Mouse (Mus musculus) layer of hippocampus, adult 9-11 months (tissue): ENCODE measurements at regions not wholly inside any gene's neighbourhood (a gene's known extent, or its start where the extent isn't known, plus 50 kb on each side); places are given as distances from the start of the nearest gene placed in this dataset.
"Not testable (repeated sequence)": the region's sequence is repeated elsewhere in the genome, so short reads cannot be mapped to it uniquely, and the experiment has no call there.

Source experiments
- DNase-seq: peaks from one replicate; pipeline ENCODE4 v3.0.0; 2022

DNA sequence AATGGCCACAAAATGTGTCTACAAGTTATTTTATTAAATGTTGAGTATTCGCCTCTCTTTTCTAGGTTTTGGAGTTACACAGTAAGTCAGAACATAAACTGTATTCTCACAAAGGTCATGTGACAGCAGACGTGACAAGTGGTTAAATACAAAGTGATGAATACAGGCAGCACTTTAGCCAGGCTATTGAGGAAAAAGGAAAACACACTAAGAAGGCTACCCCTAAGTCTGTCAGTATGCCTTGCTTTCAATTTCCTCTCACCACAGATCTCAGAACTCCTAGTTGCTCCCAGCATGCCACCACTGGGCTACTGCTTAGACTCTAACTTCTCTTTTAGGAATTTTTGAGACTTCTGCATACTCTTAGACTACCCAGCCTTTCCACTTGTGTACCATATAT, 297.9 kb upstream of the Pex5l start:
- no peak for DNase-seq

DNA sequence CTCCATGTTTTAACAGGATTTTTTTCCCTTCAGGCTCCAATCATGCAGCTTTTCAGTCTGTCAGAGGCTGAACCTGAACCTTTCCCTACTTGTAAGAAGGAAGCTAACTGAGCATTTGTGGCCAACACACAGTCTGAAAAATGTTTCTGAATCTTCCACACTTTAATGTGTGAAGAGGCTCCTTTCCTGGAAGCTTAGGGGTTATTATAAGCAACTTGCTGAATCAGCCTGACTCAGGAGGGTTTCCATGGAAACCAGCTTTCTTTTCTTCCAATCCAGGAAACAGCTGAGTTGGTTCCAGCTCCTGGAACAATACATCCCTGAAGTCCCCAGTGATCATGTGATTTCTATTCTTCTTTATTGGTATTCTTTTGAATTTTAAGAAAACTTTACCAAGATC, 297.5 kb upstream of the Pex5l start:
- DNase-seq, result peak; percentile 57

DNA sequence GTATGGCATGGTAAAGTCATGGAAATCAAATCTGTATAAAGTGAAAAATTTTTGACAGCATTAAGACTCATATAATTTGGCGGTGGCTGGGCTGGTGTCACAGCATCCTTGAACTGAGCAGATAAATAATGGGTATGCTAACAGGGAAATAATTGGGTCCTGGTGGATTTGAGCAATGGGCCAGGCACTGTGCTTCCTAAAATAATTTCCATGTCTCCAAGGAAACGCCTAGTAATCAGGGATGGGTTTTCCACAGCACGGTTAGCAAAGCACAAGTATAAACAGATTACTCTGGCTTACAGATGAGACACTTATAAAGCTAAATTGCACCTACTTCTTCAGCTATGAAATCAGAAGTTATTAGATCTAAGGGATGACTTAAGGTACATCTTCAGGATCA, 273.9 kb upstream of the Pex5l start:
- no peak for DNase-seq

DNA sequence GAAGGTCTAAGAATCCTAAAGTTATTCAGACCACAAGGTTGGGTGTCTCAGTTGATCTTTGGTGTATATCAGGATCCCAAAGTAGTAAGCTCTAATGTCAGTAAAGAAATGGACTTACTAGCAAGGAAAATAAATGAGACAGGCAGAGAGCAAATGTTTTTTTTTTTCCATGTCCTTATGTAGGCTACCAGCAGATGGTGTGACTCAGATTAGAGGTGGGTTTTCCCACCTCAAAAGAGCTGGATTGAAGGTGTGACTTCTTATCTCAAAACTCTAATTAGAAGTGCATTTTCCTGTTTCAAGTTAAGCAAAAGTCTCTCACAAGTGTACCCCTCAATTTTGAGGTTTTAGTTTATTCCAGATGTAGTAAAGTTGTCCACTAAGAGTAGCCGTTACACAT, 273.3 kb upstream of the Pex5l start:
- DNase-seq, result no peak

DNA sequence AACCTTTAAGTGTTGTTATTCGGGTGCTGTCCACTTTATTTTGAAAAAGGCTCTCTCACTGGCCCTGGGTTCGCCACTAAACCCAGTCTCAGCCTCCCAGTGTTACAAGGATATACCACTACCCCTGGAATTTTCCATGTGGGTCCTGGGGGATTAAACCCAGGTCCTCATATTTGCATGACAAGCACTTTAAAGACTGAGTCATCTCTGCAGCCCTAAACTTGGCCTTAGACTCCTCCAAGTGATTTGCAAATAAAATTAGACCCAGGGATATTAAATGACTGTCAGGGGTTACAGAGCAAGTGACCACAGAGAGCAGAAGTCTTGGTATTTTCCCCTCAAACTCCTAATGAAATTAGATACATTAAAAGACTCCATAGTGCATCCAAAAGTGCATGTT, 258.9 kb upstream of the Pex5l start:
- no peak for DNase-seq

DNA sequence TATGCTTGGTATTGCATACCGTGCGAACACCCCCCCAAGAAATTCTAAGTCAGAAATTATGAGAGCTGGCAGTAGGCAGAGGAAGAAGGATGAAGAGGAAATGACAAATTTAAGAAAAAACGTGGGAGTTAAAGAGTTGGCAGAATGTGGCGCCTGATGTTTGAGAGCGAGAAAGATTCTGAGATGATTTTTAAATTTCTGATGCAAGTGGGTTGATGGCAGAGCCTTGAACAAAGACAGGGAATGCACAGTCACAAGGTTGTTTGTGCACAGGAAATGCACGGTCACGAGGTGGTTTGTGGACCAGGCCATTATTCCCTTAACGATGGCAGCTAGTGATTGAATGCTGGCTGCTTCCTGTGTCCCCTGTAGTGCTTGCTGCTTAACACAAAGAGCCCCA, 256.3 kb upstream of the Pex5l start:
- DNase-seq, result peak; percentile 55

DNA sequence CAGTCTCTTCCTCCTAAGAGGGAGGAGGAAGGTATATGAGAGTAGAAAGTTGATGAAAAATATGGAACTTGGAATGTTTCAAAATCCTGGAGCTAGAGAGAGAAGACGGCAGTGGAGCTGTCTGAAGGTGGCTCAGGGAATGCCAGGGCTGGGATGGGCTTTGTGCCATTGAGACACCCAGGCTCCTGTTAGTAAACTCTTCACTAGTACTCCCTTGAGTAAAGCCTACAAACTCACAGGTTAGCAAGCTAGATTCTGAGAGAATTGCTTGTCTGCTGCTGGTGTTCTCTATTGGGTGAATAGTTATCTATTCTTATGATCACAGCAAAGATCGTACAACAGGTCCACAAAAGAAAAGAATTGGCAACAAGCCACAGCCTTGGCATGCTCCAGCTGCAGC, 255.3 kb upstream of the Pex5l start:
- no peak for DNase-seq

DNA sequence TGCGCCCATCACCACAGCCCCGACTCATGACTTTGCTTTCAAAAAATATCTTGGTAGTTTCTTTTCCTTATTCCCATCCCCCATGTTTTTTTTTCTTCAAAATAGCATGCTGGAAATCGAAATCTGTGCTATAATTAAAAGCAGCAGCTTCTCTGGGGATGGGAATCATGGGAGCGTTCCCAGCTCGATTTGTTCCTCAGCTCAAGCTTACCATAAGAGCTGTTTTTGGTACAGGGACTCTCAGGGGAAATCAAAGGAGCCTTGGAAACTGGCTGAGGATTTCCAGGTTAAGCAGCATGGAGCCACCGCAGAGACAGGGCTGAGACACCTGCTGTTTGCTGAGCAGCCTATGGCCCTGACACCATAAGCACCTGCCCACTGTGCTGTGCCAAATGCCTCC, 254.2 kb upstream of the Pex5l start:
- peak; percentile 39 for DNase-seq

DNA sequence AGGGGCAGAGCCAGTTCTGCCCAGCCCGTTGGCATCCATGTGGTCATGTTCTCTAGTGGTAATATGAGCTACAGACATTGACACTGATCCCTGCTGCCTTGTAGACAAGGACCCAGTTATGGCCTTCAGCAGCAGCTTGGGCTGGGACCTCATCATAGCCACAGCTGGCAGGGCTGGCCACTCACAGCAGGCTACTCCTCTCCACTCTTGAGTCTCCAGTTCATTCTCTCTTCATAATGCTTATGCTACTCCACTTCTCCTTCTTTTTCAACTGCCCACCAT, 249.4 kb upstream of the Pex5l start:
- no peak for DNase-seq

DNA sequence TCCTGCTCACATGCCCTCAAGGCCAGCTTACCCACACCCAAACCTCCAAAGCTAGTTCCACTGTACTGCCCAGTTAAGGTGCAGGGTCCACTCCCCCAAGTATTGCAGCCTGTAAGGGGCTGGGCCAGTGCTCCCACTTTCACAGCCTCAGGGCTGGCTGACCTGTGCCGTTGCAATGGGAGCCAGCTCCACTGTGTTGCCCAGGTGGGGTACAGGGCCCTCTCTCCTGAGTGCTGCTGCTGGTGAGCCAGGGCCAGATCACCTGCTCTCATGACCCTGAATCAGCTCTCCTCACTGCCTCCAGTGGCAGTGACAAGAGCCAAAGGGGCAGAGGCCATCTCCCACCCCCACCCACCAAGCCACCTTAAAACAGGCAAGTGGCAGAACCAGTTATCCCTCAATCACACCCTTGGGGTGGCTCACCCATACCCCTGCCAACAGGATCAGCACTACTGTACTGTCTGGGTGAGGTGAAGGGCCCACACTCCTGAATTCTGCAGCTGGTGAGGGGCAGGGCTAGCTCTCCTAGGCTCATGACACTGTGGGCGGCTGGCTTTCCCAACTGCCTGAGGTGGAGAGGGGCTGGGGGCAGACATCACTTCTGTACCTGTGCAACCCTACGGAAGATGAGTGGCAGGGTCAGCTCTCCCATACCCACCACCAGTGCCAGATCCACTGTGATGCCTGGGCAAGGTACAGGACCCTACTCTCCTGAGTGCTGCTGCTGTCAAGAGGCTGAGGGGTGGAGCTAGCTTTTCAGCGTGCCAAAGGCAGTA, 248.9 kb upstream of the Pex5l start:
- DNase-seq, result no peak

DNA sequence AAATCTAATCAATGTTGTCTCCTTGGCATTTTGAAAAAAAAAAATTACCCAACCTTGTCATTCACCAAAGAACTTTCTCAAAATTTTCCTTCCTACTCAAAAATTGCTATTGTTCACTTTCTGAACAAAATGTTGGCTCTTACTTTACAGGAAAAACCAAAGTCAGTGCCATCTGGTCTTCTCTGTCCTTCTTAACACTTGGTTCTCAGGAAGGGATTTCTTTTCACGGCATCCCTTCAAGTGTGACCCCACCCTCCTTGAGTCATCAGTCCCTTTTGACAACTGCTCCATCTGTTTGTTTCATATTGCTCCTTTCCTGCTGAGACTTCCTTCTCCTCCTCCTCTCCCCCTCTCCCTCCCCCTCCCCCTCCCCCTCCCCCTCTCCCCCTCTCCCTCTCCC, 245.1 kb upstream of the Pex5l start:
- DNase-seq, result no peak

DNA sequence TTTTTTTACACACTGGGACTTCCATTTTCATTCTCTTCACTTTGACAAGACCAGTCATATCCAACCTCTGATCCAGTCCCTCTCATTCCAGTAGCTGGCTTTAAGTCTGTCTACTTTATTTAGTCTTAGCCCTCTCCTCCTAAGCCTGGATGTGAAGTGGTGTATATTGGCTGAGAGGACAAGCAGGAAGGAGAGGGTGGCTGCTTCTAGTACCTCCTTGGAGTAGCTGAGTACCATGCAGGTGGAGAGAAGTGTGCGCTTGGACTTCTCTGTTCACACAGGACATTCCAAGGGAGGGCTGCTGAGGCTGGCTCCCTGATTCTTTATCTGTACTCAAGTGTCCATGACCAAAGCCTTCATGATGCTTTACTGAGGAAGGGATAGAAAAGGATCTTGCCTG, 240.6 kb upstream of the Pex5l start:
- DNase-seq, result no peak

DNA sequence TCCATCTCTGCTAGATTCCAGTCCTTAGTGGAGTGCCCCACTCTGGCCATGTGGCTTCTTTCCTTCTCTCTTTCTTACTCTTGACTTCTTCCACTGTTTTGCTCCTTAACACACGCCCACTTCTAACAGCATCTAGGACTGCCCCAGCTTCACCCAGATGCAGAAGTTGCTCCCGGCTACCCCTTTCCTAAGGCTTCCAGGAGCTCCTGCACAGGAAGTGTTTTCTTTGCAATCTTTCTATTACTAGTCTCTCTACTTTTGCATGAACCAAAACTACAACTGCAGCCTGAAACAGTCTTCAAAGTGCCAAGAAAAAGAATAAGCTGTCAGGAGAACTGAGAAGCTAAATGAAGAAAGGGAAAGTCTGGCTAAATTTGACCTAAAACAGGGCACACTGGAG, 236.6 kb upstream of the Pex5l start:
- DNase-seq, result no peak

DNA sequence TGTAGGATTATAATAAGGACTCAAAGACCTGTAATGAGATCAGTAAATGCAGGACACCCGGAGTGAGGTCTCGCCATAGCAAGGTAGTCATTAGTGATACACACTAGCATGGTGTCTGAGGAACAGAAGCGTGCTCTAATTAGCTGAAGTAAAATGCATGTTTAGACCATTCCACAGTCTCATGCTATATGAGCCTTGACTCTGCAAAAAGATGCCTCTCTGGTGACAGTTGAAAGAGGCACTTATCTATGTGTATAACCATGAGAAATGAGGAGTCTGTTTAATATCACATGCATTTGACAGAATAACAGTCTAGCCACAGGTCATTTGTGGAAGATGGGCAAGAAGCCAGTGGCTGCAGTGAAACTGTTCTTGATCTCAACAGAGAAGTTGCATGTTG, 232.1 kb upstream of the Pex5l start:
- no peak for DNase-seq

DNA sequence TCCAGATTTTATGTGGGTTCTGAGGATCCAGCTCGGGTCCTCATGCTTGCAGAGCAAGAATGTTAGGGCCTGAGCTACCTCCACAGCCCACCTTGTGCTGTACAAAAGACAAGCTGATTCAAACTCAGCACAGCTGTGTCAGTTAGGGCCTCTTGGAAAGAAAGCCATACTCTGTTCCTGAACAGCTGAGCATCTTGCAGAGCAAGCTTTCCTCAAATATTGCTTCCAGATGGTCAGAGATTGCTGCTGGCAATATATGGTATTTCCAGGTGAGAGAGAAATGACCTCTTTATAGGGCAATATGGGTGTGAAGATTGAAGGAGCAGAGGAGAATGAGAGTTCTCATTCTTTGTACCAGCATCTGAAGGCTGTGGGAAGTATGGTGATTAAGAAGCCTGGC, 229.8 kb upstream of the Pex5l start:
- no peak for DNase-seq

DNA sequence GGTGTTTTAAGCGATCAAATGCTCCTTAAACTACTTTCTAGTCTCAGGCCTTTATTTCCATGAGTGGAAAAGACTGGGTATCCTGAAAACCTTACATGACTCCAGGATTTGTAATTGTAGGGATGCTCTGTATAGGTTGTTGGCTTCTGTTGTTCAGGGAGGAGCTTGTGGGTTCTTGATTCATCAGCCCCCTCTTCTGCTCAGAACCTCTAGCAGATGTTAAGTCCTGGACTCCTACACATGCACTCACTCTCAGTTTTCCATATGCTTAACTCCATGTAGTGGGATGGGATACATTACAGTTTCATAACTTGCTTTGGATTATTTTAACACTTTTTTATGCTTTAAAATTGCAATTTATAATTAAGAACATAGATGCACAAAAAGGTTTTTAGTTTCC, 220.5 kb upstream of the Pex5l start:
- no peak for DNase-seq

DNA sequence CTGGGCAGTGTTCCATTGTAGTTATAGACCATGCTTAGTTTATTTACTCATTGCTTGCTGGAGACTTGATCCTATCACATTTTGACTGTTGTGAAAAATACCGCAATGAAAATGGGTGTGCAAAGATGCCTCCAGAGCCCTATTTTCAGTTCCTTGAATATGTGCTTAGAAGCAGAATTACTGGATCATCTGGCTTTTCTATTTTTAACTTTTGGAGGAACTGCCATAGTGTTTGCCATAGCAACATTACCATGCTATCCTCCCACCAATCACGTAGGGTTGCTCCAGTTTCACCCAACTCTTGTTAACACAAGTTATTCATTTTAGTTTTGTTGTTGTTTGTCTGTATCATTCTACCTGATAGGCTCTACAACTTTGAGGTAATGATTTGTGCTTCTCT, 217.0 kb upstream of the Pex5l start:
- peak; percentile 14 for DNase-seq

DNA sequence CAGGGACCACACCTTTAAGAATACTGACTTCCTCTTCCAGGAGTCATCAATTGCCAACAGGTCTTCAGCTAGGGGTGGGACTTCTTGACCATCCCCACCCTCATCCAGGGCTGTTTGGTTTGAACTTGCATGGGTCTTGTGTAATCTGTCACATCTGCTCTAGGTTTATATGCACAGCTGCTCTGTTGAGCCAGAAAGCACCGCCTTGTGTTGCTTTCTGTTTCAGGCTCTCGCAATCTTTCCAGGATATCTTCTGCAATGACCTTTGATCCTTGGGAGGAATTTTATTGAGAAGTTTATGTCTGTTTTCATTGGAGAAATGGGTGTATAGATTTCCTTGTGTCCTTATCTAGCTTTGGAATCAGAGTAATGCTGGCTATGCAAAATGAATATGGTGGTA, 210.8 kb upstream of the Pex5l start:
- no peak for DNase-seq

DNA sequence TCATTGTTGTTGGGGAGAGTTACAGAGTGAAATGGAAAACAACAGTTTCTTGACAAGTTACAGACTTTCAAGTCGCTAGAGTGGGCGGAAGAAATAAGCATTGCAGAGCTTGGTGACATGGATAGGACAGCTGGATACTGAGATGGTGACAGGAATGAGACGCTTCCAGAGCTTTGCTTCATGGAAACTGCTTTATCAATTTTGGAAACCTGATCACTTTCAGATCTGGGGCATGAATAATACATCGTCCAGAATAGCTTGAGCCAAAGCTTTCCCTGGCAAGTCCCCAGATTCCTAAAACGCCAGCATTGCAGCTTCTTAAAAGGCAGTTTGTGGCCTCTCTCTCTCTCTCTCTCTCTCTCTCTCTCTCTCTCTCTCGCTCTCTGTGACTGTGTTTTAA, 207.9 kb upstream of the Pex5l start:
- peak; percentile 51 for DNase-seq

DNA sequence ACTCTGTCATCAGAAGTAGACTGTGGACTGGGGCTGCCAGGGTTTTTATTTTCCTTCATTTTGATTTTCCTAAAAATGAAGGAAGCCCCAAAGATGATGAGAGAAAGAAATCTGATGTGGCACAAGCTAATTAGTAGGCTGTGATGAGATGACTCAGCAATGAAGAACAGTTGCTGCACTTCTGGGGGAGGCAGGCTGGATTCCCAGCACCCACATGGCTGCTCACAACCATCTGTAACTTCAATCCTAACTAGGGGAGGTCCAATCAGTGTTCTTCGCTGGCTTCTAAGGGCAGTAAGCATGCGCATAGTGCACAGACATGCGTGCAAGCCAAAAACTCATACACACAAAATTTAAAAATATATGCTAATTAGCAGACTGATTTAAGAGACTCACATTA, 191.0 kb upstream of the Pex5l start:
- DNase-seq, result peak; percentile 50

DNA sequence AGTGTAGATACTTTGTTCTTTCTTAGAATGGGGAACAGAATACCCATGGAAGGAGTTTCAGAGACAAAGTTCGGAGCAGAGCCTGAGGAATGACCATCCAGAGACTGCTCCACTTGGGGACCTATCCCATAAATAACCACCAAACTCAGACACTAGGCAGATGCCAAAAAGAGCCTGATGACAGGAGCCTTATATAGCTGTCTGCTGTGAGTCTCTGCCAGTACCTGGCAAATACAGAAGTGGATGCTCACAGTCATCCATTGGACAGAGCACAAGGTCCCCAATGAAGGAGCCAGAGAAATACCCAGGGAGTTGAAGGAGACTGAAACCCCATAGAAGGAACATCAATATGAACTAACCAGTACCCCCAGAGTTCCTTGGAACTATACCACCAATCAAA, 174.6 kb upstream of the Pex5l start:
- not testable (repeated sequence) for DNase-seq

DNA sequence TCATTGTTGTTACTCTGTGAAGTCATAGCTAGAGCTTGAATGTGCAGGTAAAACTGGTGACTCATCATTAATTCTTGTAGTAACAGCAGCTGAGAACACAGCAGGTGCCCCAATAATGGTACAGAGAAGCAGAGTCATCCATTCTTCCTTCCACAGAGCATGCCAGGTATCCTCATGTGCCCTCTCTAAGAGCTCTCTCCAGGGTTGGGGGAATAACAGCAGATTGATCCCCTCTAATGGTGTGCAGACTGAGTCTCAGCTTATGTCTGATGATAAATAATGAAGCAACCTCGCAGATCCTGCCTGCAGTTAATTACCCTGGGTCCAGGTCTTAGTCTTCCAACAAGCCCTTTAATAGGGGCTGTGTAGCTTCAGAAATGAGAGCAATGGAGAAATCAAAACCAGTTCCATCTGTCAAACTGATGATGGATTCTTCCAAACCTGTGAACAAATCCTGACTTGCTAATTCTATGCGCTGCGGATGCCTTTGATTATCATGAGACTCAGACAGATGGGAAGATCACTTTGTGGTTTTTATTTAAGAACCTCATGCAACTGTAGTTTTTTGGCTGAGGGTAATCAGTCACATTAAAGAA, 169.3 kb upstream of the Pex5l start:
- DNase-seq, result peak; percentile 16

DNA sequence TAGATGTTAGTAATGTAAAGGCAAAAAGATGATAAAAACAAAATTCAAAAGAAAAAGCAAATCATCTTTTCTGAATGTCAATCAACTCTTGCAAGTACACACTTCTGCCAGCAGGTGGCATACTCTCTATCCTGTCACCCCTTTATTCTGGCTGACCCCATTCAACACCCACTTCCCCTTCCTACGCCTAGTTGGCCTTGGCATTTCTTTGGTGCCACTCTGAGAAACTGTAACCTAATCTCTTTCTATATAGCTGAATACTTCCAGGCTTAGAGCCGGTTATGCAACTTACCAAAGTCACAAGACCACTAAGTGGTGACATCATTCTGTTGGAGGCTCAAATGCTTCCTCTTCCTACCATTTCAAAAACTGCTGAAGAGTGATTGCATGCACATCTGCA, 165.2 kb upstream of the Pex5l start:
- peak; percentile 22 for DNase-seq

DNA sequence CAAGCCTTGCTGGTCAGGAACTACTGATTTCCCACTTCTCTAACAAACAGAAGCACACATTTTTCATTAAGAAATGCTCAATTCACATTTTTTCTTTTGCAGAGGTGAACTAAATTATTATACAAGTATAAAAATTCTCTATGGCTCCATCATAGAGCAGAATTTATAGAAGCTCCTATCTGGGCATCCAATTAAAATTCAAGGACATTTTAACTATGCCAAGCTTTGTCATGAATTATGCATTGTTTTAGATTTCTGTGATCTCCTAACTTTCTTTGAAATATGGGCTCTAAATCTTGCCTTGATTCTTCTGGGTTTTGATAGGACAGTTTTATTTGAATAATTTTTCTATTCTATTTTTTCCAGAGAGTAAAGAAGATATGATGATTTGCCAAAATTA, 163.1 kb upstream of the Pex5l start:
- no peak for DNase-seq

DNA sequence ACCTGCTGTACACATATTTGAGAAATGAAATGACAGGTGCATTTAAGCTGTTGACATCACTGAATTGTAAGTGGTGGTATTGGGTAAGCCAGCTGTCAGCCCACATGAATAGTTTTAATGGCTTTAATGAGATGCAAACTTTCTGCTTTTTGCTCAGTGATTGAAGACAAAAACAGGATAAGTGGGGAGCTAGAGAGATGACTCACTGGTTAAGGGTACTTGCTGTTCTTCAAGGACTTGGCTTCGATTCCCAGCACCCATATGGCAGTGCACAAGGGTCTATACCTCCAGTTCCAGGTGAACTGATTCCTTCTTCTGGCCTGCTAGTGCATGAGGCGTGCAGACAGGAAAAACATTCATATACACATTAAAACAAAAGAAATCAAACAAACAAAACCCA, 162.7 kb upstream of the Pex5l start:
- peak; percentile 5 for DNase-seq
